Mouse (Mus musculus) testis, adult 2 months (tissue): ENCODE results near the gene Npas1. TPM values are rescaled to one million over a fixed set of nuclear protein-coding genes. Genes with fewer than 3 reads are reported as not detected.

Experiments used
- H3K27ac ChIP-seq: fragments of 200-500 bp; 2 replicates; pipeline ENCODE4 v1.5.1; 2012; ENCODE audit warnings: low read depth, low read length; ENCODE audit not compliant: control insufficient read depth, insufficient read depth
- H3K27me3 ChIP-seq: fragments of 200-500 bp; 2 replicates; pipeline ENCODE4 v1.6.1; 2012; ENCODE audit warnings: mild to moderate bottlenecking, low read length, moderate library complexity; ENCODE audit not compliant: control insufficient read depth, insufficient read depth
- H3K36me3 ChIP-seq: fragments of 200-500 bp; 2 replicates; pipeline ENCODE4 v1.6.1; 2012; ENCODE audit warnings: mild to moderate bottlenecking, low read length; ENCODE audit not compliant: control insufficient read depth, insufficient read depth
- H3K4me1 ChIP-seq: fragments of 200-500 bp; 2 replicates; pipeline ENCODE4 v1.6.1; 2012; ENCODE audit warnings: low read length; ENCODE audit not compliant: control insufficient read depth, insufficient read depth
- H3K4me3 ChIP-seq: fragments of 200-500 bp; 2 replicates; pipeline ENCODE4 v1.5.1; 2012; ENCODE audit warnings: low read depth, mild to moderate bottlenecking, low read length, moderate library complexity, mixed read lengths; ENCODE audit not compliant: control insufficient read depth
- CTCF ChIP-seq: fragments of 200-500 bp; IDR thresholded peaks from 2 replicates; pipeline ENCODE4 v1.5.1; 2012; ENCODE audit warnings: low read depth, mild to moderate bottlenecking, inconsistent platforms, low read length, moderate library complexity; ENCODE audit not compliant: control insufficient read depth, insufficient read depth, insufficient replicate concordance
- POLR2A ChIP-seq: fragments of 200-500 bp; IDR thresholded peaks from 2 replicates; pipeline ENCODE4 v1.6.1; 2012; ENCODE audit warnings: low read depth, mild to moderate bottlenecking, inconsistent platforms, low read length, moderate library complexity; ENCODE audit not compliant: control insufficient read depth
- polyA plus RNA-seq: library from polyadenylated mRNA; depleted of rRNA; stranded (reverse); fragments of >200 nt; gene quantifications from 2 replicates; pipeline ENCODE4 v1.2.3, GENCODE M21; 2012

The Npas1 gene
- polyA plus RNA-seq, 1 experiment: 0.72 TPM

DNA sequence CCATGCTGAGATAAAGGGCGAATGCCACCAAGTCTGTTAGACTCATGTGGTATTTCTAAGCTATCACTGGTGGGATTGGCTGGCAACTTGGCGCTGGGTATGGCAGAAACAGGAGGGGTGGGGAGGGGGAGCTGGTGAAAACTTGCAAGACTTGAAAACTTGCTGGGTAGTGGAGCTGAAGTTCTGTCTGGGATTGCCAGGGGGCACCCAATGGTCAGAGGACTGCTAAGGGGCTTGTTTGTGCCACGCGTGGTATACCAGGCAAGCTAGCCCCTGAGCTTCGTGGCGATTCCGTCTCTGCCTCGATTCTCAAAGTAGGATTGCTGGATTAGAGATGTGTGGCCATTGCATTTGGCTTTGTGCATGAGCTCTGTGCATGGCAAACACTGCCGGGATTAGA lies 12.4 kb upstream of the Npas1 start:
- Histone ChIP-seq H3K27me3 (no peaks in the 10 kb centered on the region), H3K4me3 (no peak overlapping the region), H3K36me3 (no peaks in the 10 kb centered on the region), H3K27ac (no peak overlapping the region), H3K4me1 (peaks cover 3% of the 10 kb centered on the region)
- no peak for TF ChIP-seq POLR2A
- no peak for TF ChIP-seq CTCF

DNA sequence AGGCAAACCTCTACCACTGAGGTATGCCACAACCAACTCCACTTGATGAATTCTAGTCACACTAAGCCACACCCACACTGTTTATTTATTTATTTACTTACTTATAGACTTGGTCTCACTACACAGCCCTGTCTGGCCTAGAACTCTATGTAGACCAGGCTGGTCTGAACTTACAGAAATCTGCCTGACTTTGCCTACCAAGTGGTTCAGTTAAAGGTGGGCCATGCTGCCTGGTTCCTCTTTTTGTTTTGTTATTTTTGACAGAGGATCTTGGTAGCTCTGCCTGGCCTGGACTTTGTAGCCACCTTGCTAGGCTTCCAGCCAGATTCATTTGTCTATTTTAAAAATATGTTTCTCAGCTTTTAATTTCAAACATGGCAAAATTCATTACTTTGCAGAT lies 11.3 kb upstream of the Npas1 start:
- H3K4me1 ChIP-seq: peaks cover 3% of the 10 kb centered on the region
- no peaks in the 10 kb centered on the region for H3K36me3 ChIP-seq
- TF ChIP-seq POLR2A (no peak), CTCF (no peak)

DNA sequence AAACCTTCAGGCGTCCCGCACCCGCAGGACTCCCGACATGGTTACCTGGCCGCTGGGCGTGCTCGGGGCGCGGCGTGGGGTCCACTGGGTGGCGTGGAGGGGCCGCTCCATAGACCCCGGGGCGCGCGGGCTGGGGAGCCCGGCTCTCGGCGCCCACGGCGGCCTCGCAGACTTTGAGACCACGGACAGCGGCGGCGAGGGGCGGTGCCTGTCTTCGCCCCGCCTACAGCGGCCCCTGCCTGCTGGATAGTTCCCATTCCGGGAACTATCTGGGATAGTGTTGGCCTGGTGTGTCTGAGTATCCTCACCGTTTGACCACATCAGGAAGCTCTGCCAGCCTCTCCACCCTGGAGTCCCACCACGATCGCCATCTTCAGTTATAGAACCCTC lies 933 bp downstream of the Npas1 start:
- Histone ChIP-seq H3K27ac (no peak overlapping the region), H3K4me3 (no peak overlapping the region; the same call in 1 of the 2 replicates), H3K36me3 (no peaks in the 10 kb centered on the region), H3K4me1 (peaks cover 30% of the 10 kb centered on the region), H3K27me3 (no peaks in the 10 kb centered on the region; the same call in 1 of the 2 replicates)
- TF ChIP-seq POLR2A: no peak
- TF ChIP-seq CTCF: no peak

More for the DNA sequence above, 11.3 kb upstream of the Npas1 start:
- no peak overlapping the region for H3K27ac ChIP-seq
- no peak overlapping the region for H3K4me3 ChIP-seq
- H3K27me3 ChIP-seq: no peaks in the 10 kb centered on the region

DNA sequence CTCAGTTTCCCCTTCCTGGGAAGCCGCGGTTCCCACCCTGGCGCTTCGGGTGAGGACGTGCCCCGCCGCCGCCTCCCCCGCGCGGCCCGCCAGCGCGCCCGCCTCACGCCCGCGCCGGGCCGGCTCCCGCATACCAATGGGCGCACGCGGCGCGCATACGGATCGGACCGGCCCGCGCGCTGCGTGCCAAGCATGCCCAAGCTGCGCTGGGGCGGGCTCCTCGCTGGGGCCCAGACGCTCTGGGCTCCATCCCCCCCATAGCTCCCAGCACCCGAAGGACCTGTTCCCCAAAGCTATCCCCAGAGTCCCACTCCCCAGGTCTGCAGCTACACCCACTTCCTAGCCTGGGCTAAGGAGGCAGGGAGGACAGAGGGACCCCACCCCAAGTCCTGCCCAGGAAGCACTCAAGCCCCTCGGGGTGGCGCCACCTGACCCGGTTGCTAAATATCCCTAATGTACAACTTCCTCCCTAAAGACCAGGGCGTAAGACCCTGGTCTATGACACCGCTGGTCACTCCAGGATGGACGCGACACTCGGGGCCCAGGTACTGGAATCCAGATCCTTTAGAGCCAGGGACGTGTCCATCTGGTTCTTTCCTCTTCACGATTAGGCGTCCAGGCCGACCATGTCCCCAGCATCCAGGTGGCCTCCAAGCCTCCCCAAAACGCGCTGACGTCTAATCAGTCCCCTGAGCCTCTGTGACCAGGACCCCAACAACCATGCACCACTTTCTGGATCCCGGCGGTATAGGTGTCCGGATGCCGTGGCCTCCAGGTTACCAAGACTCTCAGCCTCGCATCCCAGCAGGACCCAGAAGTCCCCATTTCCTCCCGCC lies 1.5 kb downstream of the Npas1 start:
- H3K4me1 ChIP-seq: peaks cover 30% of the 10 kb centered on the region
- H3K4me3 ChIP-seq: peak overlapping the region; percentile 3
- no peak overlapping the region for H3K27ac ChIP-seq
- H3K27me3 ChIP-seq: no peaks in the 10 kb centered on the region; the same call in 1 of the 2 replicates
- TF ChIP-seq CTCF: no peak
- TF ChIP-seq POLR2A: no peak
- H3K36me3 ChIP-seq: no peaks in the 10 kb centered on the region

DNA sequence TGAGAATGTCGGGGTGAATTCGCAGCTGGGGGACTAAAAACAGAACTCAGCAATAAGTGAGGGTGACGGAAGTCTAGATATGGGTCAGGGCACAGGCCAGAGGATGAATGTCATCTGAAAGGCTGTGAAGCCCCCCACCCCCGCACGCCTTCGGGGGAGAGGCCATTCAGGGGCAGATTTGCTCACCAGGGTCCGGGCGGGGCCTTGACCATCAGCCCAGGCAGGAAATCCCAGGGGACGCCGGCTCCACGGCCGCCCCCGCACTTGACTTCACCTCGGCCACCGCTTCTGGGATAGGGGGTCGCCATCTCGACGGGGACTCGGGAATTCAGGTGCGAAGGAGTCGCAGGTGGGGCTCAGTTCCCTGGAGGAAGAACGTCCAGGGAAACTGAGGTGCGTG lies 2.2 kb downstream of the Npas1 start:
- peak overlapping the region; percentile 3; the same call in 1 of the 2 replicates for H3K4me3 ChIP-seq
- H3K27me3 ChIP-seq: no peaks in the 10 kb centered on the region; the same call in 1 of the 2 replicates
- no peak overlapping the region for H3K27ac ChIP-seq
- no peak for TF ChIP-seq POLR2A
- TF ChIP-seq CTCF: no peak
- H3K36me3 ChIP-seq: no peaks in the 10 kb centered on the region
- H3K4me1 ChIP-seq: peaks cover 30% of the 10 kb centered on the region

DNA sequence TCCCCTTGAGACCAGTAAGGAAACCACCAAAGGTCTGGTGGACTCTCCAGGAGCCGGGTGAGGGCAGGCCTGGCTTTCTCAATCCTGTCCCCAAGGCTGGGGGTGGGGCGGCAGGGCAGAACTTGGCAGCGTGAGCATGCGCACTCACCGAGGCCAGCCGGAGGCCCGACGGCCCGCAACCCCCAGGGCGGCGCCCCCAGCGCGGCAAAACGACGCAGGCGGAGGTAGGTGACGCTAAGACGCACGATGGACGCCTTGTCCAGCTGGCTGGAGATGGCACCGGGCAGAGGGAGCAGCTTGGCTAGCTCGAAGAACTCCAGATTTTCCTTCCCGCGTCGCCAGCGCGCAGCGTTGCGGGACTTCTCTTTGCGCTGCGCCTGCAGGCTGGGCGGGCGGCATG lies 3.1 kb downstream of the Npas1 start:
- H3K4me1 ChIP-seq: peaks cover 30% of the 10 kb centered on the region
- no peaks in the 10 kb centered on the region; the same call in 1 of the 2 replicates for H3K27me3 ChIP-seq
- H3K27ac ChIP-seq: no peak overlapping the region
- TF ChIP-seq CTCF (no peak), POLR2A (no peak)
- H3K36me3 ChIP-seq: no peaks in the 10 kb centered on the region
- peak overlapping the region; percentile 40; the same call in 1 of the 2 replicates for H3K4me3 ChIP-seq

DNA sequence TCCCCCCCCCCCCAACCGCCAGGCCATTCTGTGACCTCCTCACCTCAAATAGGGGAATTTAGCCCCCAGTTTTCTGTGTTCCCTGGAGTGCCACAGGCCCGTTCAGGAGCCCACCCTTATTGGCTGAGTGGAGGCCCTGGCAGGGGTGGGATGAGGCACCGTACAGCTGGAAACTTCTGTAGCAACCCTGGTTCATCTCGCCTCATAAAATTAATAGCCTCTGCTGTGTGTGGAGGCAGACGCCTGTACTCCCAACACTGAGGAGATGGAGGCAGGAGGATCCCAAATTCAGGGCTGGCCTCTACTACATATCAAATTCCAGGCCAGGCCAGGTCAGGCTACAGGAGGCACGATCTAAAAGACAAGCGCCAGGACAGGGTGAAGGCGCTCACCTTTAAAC lies 3.7 kb downstream of the Npas1 start:
- Histone ChIP-seq H3K36me3 (no peaks in the 10 kb centered on the region), H3K4me1 (peaks cover 30% of the 10 kb centered on the region), H3K27ac (no peak overlapping the region), H3K27me3 (no peaks in the 10 kb centered on the region; the same call in 1 of the 2 replicates), H3K4me3 (no peak overlapping the region)
- TF ChIP-seq CTCF (no peak), POLR2A (no peak)
